Mouse (Mus musculus) embryo, embryonic 10 days (tissue): ENCODE measurements around the gene Dvl1.

ENCODE experiments used
- DNase-seq: peaks from one replicate; pipeline ENCODE4 v3.0.0-alpha.2; 2015; ENCODE audit warnings: low spot score

Gene Dvl1

GRCm38 (mm10) chr4:155908751-155909150, 61.5 kb downstream of the Dvl1 start:
- no peak for DNase-seq
